Mouse (Mus musculus) lung, postnatal 0 days (tissue): ENCODE measurements around the gene Pfn1. TPM values are rescaled to one million over a fixed set of nuclear protein-coding genes. Genes with fewer than 3 reads are reported as not detected.

Experiments used
- ATAC-seq: fragments of 200-750 bp; cut with Nextera tagmentation; 2 replicates; pipeline ENCODE4 v1.8.0; 2017; ENCODE audit warnings: moderate library complexity
- DNase-seq: peaks from one replicate; pipeline ENCODE4 v3.0.0-alpha.2; 2016; ENCODE audit warnings: low spot score
- H3K27ac ChIP-seq: fragments of 300-500 bp; sonication (generic); 2 replicates; pipeline ENCODE4 v1.5.1; 2014; ENCODE audit warnings: antibody characterized with exemption, mild to moderate bottlenecking, low read length, mixed read lengths
- H3K27me3 ChIP-seq: fragments of 300-500 bp; sonication (generic); replicated peaks from 2 replicates; pipeline ENCODE4 v1.6.1; 2014; ENCODE audit warnings: low read length, mixed read lengths; ENCODE audit not compliant: insufficient read depth
- H3K36me3 ChIP-seq: fragments of 300-500 bp; sonication (generic); 2 replicates; pipeline ENCODE4 v1.6.1; 2014; ENCODE audit warnings: low read length, mixed read lengths; ENCODE audit not compliant: insufficient read depth
- H3K4me1 ChIP-seq: fragments of 300-500 bp; sonication (generic); 2 replicates; pipeline ENCODE4 v1.6.1; 2014; ENCODE audit warnings: antibody characterized with exemption, low read depth, low read length, mixed read lengths; ENCODE audit not compliant: insufficient read depth
- H3K4me2 ChIP-seq: fragments of 300-500 bp; sonication (generic); replicated peaks from 2 replicates; pipeline ENCODE4 v1.6.1; 2014; ENCODE audit warnings: low read depth, mild to moderate bottlenecking, low read length, moderate library complexity, mixed read lengths
- H3K4me3 ChIP-seq: fragments of 300-500 bp; sonication (generic); 2 replicates; pipeline ENCODE4 v1.5.1; 2014; ENCODE audit warnings: low read depth, low read length
- H3K9ac ChIP-seq: fragments of 300-500 bp; sonication (generic); replicated peaks from 2 replicates; pipeline ENCODE4 v1.6.1; 2014; ENCODE audit warnings: low read depth, mild to moderate bottlenecking
- H3K9me3 ChIP-seq: fragments of 300-500 bp; sonication (generic); 2 replicates; pipeline ENCODE4 v1.6.1; 2016; ENCODE audit warnings: low read length, mixed read lengths
- CTCF ChIP-seq: IDR thresholded peaks from 2 replicates; pipeline ENCODE4 v1.5.1; 2016; ENCODE audit warnings: antibody characterized with exemption, mild to moderate bottlenecking
- EP300 ChIP-seq: IDR thresholded peaks from 2 replicates; pipeline ENCODE4 v1.6.1; 2016; ENCODE audit warnings: antibody characterized with exemption, mild to moderate bottlenecking, control low read depth
- WGBS: fragments of 180-500 bp; shearing (Covaris S2); extraction: QIAGEN DNeasy Blood & Tissue Kit; methylation state at CpG from one replicate; pipeline ENCODE4 v1.1.7; 2014; 5-methylcytosine and 5-hydroxymethylcytosine counted together
- polyA plus RNA-seq: library from polyadenylated mRNA; unstranded; fragments of >200 nt; fragmentation: Nextera tagmentation; extraction: Ambion mirVana; gene quantifications from 2 replicates; pipeline ENCODE4 v1.2.1, GENCODE M21; 2015

Pfn1 gene
- polyA plus RNA-seq = 1,176 and 1,206 TPM in 2 replicates

DNA sequence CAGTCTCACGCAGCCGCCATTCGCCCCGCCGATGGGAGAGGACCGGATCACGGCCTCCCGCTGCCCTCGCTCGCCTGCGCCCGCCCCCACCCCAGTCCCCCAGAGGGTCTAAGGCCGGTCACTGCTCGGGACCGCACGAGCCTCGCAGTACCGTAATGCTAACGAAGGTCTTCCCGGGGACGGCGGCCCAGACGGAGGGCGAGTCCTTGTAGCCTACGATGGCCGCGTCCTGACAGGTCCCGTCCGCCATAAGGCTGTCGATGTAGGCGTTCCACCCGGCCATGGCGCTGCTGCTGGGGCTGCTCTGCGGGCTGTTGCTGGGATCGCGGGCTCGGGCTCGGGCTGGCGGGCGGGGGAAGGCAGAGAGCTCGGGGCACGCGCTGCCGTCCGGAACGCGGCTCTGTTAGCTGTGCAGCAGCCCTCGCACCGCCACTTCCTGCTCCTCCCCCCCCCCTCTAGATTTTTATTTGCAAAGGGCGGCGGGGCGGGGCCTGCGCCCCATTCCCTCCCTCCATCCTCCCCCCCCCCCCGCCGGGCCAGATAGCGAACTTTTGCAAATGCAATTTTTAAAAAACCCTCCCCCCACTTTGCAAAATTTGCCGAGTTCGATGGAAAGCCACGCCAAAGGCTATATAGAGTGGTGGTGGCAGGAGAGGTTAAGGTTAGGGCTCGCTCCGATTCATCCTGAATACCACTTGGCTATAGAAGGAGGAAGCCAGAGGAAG is at the start of gene Pfn1:
Gene Pfn1 (minus strand): TSS at position 447 of the 725 bp plus-strand sequence.
- ATAC-seq = peak; percentile 73

DNA sequence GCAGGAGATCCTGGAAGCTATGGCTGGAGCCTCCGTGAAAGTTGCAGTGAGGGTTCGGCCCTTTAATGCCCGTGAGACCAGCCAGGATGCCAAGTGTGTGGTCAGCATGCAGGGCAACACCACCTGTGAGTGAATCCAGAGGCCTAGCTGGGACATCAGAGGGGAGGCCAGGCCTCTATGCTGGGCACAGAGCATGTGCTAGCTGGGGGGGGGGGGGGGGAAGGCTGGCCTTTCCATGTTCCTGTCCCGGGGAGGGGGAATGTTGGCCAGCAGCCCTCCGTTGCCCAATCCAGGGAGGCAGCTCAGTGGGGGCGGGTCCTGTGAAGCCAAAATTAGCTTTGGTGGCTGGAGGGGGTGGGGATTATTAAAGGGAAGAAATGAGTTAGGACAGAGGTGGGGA is 48.3 kb upstream of the Pfn1 start:
- Histone ChIP-seq H3K4me1 (peaks cover 15% of the 10 kb centered on the region; the same call in 1 of the 2 replicates), H3K27me3 (no peaks in the 10 kb centered on the region), H3K9me3 (no peaks in the 10 kb centered on the region), H3K9ac (no peak overlapping the region), H3K4me3 (no peak overlapping the region), H3K36me3 (peaks cover 42% of the 10 kb centered on the region), H3K27ac (no peak overlapping the region), H3K4me2 (peak overlapping the region; percentile 27)
- ATAC-seq = no peak
- WGBS = 41% methylated on average over 6 of the region's 6 CpGs
- no peak for TF ChIP-seq CTCF
- TF ChIP-seq EP300 = no peak
- DNase-seq = peak; percentile 56

More for the DNA sequence above, at the start of gene Pfn1:
- Histone ChIP-seq H3K9ac (peak within 1 kb of the TSS; percentile 98), H3K27ac (peak within 1 kb of the TSS; percentile 99), H3K36me3 (peaks cover 25% of the 10 kb centered on the region), H3K4me3 (peak within 1 kb of the TSS; percentile 99), H3K9me3 (no peaks in the 10 kb centered on the region), H3K4me1 (peaks cover 22% of the 10 kb centered on the region), H3K27me3 (no peaks in the 10 kb centered on the region), H3K4me2 (peak within 1 kb of the TSS; percentile 74)
- TF ChIP-seq EP300 (peak; percentile 48; the same call in 1 of the 2 replicates), CTCF (no peak)
- peak; percentile 94 for DNase-seq
- WGBS = under 1% methylated on average over 34 of the region's 61 CpGs

DNA sequence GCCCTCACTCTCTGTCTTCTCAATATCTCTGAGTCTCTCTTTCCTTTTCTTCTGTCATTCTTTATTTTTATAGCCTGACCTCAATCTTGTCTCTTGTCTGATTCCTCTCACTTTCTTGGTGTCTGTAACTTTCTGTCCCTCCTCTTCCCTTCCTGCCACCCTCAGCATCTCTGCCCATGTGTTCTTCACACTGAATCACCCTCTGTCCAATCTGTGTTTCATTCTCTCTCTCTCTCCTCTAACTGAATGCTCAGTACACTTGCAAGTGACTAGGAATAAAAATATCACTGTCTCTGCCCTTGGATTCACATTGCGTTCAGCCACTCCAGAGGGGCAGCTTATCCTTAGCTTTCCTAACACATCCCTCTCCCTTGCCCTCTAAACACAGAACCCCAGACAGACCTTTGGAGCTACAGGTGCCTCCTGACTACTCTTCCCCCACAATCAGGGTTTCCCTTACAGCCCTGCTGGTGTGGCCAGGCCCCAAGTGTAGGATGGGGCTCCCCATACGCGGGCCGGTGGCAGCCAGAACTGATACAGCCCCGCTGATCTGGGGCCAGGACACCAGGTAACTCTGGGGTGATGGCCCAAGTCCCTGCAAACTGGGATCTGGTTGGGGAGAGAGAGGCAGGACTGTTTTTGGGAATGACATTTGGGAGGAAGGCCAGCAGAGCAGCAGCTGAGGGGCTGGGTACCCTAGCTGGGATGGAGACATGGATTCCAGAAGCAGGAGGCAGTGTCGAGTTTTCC is 47.7 kb upstream of the Pfn1 start:
- ATAC-seq (no peak), DNase-seq (no peak)
- Histone ChIP-seq H3K9ac (peak overlapping the region; percentile 83; the same call in 1 of the 2 replicates), H3K36me3 (peaks cover 36% of the 10 kb centered on the region), H3K4me3 (peak overlapping the region; percentile 83; the same call in 1 of the 2 replicates), H3K4me1 (peaks cover 15% of the 10 kb centered on the region; the same call in 1 of the 2 replicates), H3K9me3 (no peaks in the 10 kb centered on the region), H3K27me3 (no peaks in the 10 kb centered on the region), H3K27ac (no peak overlapping the region), H3K4me2 (peak overlapping the region; percentile 93)
- WGBS = 76% methylated on average over 6 of the region's 6 CpGs
- TF ChIP-seq EP300 (no peak), CTCF (no peak)

DNA sequence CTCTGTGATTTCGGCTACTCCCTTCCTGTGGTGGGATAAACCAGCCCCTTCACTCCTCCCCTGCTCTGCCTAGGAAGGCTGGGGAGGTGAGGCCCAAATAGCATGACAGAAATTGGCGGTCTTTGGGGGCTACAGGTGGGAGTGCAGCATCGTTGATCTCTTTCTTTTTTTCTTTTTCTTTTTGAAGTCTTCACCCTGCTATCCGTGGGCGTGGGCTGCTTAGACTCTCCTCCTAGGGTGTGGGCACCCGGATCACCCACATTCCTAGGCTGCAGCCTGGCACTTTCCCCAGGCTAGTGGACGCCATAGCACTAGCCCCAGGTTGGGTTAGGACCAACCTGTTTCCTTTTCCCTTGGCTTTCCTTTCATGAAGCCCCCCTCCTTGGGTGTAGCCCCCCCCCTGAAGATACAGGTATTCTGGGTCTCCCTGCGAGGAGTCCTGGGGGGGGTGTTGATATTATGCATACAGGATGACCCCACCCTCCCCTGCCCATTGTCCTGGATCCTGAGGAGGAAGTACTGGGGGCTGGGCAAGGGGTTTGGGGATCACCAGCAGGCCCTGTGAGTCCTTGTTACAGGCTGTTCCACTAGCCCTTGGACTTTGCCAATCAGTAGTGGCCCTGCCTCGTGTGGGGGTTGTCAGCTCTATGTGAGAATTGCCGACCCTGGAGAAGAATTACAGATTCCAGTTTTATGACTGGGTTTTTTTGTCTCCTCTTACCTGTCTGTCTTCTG is 46.9 kb upstream of the Pfn1 start:
- TF ChIP-seq CTCF = no peak
- no peak for TF ChIP-seq EP300
- peak; percentile 49 for DNase-seq
- peak overlapping the region; percentile 95 for H3K27ac ChIP-seq

DNA sequence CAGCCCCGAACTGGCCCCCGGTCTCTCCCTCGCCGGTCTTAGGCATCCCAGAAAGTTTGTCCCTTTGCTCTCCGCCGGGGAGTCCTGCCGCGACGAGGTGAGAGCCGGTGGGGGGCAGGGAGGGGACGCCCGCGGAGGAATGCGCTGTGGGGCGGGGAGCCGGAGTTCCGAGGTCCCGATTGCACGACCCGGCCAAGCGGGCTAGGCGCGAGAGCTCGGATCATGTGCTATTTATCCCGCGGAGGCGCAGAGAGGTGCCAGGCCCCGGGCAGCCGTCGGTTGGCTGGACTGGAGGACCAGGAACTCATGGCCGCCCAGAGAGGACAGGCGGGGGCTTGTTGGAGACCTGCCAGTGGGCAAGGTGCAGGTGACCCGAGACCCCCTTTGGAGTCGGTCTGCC is 46.2 kb upstream of the Pfn1 start:
- ATAC-seq (peak; percentile 69), DNase-seq (peak; percentile 88)
- Histone ChIP-seq H3K27ac (peak overlapping the region; percentile 95), H3K27me3 (no peaks in the 10 kb centered on the region), H3K9me3 (no peaks in the 10 kb centered on the region), H3K4me1 (peaks cover 15% of the 10 kb centered on the region; the same call in 1 of the 2 replicates), H3K9ac (peak overlapping the region; percentile 83), H3K4me2 (peak overlapping the region; percentile 93), H3K4me3 (peak overlapping the region; percentile 83), H3K36me3 (peaks cover 20% of the 10 kb centered on the region; the same call in 1 of the 2 replicates)
- WGBS = 2% methylated on average over 29 of the region's 34 CpGs
- no peak for TF ChIP-seq EP300
- TF ChIP-seq CTCF = no peak

More for the DNA sequence above, 46.9 kb upstream of the Pfn1 start:
- H3K4me3 ChIP-seq = peak overlapping the region; percentile 83
- ATAC-seq = no peak
- H3K9ac ChIP-seq = peak overlapping the region; percentile 83
- H3K9me3 ChIP-seq = no peaks in the 10 kb centered on the region
- WGBS = 6% methylated on average over 10 of the region's 10 CpGs
- H3K27me3 ChIP-seq = no peaks in the 10 kb centered on the region
- H3K4me2 ChIP-seq = peak overlapping the region; percentile 93
- H3K4me1 ChIP-seq = peaks cover 15% of the 10 kb centered on the region; the same call in 1 of the 2 replicates
- peaks cover 28% of the 10 kb centered on the region for H3K36me3 ChIP-seq
